Mouse (Mus musculus): ENCODE measurements around the gene Nup98.

- TF ChIP-seq CTCF (IDR thresholded peaks at IDR 0.05; ENCODE audit: insufficient read depth, low read depth, low read length) = no peak
- no peak for TF ChIP-seq POLR2A (IDR thresholded peaks at IDR 0.05; ENCODE audit: insufficient read depth, low read depth, low read length)
Measured at GRCm38 (mm10) chr7:102222336-102222735, 12.4 kb upstream of the Nup98 start.
